Mouse (Mus musculus) midbrain, embryonic 11.5 days (tissue): Measurements from ENCODE around the gene Nxf1. TPM values are rescaled to one million over a fixed set of nuclear protein-coding genes. Genes with fewer than 3 reads are reported as not detected.
"Not testable (repeated sequence)": the region's sequence is repeated elsewhere in the genome, so short reads cannot be mapped to it uniquely, and the experiment has no call there.

ENCODE experiments used
- ATAC-seq: fragments of 200-750 bp; cut with Nextera tagmentation; 2 replicates; pipeline ENCODE4 v1.8.0; 2017; ENCODE audit warnings: moderate TSS enrichment, moderate library complexity; ENCODE audit not compliant: low FRiP score
- DNase-seq: peaks from one replicate; pipeline ENCODE4 v3.0.0; 2015; ENCODE audit warnings: low spot score; ENCODE audit errors: missing footprints
- H3K27ac ChIP-seq: fragments of 300-500 bp; sonication (generic); 2 replicates; pipeline ENCODE4 v1.5.1; 2014; ENCODE audit warnings: low read depth, low read length
- H3K27me3 ChIP-seq: fragments of 300-500 bp; sonication (generic); 2 replicates; pipeline ENCODE4 v1.6.1; 2014; ENCODE audit warnings: mild to moderate bottlenecking, low read length, moderate library complexity, mixed read lengths; ENCODE audit not compliant: control insufficient read depth, insufficient read depth
- H3K36me3 ChIP-seq: fragments of 300-500 bp; sonication (generic); 2 replicates; pipeline ENCODE4 v1.6.1; 2014; ENCODE audit warnings: mild to moderate bottlenecking, low read length, moderate library complexity, mixed read lengths; ENCODE audit not compliant: control insufficient read depth, insufficient read depth
- H3K4me1 ChIP-seq: fragments of 300-500 bp; sonication (generic); 2 replicates; pipeline ENCODE4 v1.6.1; 2014; ENCODE audit warnings: low read length; ENCODE audit not compliant: control insufficient read depth, insufficient read depth
- H3K4me2 ChIP-seq: fragments of 300-500 bp; sonication (generic); 2 replicates; pipeline ENCODE4 v1.6.1; 2014; ENCODE audit warnings: mild to moderate bottlenecking, moderate library complexity
- H3K4me3 ChIP-seq: fragments of 300-500 bp; sonication (generic); 2 replicates; pipeline ENCODE4 v1.5.1; 2014; ENCODE audit warnings: low read depth, low read length
- H3K9ac ChIP-seq: fragments of 300-500 bp; sonication (generic); 2 replicates; pipeline ENCODE4 v1.6.1; 2014; ENCODE audit warnings: low read length
- H3K9me3 ChIP-seq: fragments of 300-500 bp; sonication (generic); 2 replicates; pipeline ENCODE4 v1.6.1; 2016; ENCODE audit warnings: low read length; ENCODE audit not compliant: control insufficient read depth
- WGBS: fragments of 180-500 bp; shearing (Covaris S2); extraction: QIAGEN DNeasy Blood & Tissue Kit; methylation state at CpG from one replicate; pipeline ENCODE4 v1.1.7; 2014; 5-methylcytosine and 5-hydroxymethylcytosine counted together
- polyA plus RNA-seq: library from polyadenylated mRNA; unstranded; fragments of >200 nt; fragmentation: Nextera tagmentation; extraction: Ambion mirVana; gene quantifications from 2 replicates; pipeline ENCODE4 v1.2.1, GENCODE M21; 2014

Nxf1 gene
- polyA plus RNA-seq, 1 experiment from 2014 or later, result 209 TPM

DNA sequence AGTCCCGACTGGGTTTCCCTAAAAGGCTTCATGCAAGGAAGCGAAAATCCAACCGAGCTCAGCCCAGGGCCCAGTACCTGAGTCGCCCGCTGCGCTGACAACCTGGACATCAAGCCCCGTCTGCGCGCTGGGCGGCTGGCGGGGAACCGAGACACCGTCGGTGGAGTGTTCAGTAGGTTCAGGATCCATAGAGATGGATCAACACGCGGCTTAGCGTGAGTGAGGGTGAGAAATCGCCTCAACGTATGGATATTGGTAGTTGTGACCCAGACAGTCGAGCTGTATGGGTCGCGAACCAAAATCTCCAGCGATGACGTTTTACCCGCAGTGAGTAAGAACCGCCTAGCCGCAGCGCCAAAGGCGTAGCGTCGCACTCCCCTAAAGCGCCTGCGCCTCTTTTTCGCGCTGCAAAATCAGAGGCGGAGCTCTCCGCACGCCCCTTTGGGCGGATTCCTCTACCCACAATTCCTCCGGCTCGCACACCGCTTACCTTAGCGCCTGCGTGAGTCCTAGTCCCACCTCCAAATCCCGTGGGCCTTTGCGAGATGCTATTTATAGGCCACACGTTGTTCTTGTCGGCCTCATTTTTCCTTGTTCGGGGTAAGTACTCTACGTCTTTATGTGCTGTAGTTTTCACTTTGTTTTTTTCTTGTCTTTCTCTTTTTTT, 33.8 kb upstream of the Nxf1 start, which contains the start of gene Slc3a2:
TSS of gene Slc3a2 (minus strand) at position 463 of the 667 bp plus-strand sequence.
- H3K27me3 ChIP-seq, result no peaks in the 10 kb centered on the region
- H3K36me3 ChIP-seq, result peaks cover 8% of the 10 kb centered on the region
- WGBS, result under 1% methylated on average over 50 of the region's 50 CpGs
- peaks cover 14% of the 10 kb centered on the region for H3K4me1 ChIP-seq
- ATAC-seq (peak; percentile 95), DNase-seq (peak; percentile 99)
- H3K4me3 ChIP-seq, result peak within 1 kb of the TSS; percentile 90
- peak within 1 kb of the TSS; percentile 99 for H3K9ac ChIP-seq
- H3K9me3 ChIP-seq, result no peaks in the 10 kb centered on the region
- peak within 1 kb of the TSS; percentile 67 for H3K4me2 ChIP-seq
- H3K27ac ChIP-seq, result peak within 1 kb of the TSS; percentile 82

DNA sequence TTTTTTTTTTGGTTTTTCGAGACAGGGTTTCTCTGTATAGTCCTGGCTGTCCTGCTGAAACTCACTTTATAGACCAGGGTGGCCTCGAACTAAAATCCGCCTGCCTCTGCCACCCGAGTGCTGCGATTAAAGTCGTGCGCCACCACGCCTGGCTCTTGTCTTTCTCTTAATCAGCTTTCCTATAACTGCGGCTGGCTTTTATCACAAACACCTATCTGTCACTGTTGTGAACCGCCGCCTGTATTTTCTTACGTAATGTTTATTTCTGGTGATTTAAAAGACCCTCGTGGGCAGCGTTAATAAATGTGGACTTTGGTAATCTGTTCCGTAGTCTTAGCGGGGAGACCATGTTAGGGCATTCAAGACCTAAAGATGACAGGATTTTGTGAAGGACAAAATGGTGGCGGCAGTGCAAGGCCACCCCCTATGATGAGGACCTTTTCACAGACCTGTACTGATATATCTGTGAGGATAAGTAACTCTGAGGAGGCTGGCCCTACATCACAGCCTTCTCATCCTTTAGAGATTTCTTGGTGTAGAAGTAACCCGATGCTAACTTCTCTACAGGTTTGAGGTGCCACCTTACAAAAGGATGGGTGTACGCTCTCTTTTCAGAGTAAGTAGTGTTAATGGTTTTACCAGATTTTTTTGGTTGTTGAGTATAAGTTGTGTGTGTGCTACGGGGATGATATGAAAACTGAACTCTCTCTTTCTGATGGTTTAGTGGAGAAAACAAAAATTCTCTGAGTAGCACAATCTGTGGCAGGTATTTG, 33.1 kb upstream of the Nxf1 start:
- ATAC-seq, result no peak
- peaks cover 14% of the 10 kb centered on the region for H3K4me1 ChIP-seq
- peak overlapping the region; percentile 82 for H3K27ac ChIP-seq
- WGBS, result under 1% methylated on average over 20 of the region's 20 CpGs
- H3K4me3 ChIP-seq, result peak overlapping the region; percentile 90
- H3K36me3 ChIP-seq, result peaks cover 8% of the 10 kb centered on the region
- peak; percentile 91 for DNase-seq
- H3K4me2 ChIP-seq, result peak overlapping the region; percentile 67
- no peaks in the 10 kb centered on the region for H3K9me3 ChIP-seq
- H3K9ac ChIP-seq, result peak overlapping the region; percentile 99
- no peaks in the 10 kb centered on the region for H3K27me3 ChIP-seq

DNA sequence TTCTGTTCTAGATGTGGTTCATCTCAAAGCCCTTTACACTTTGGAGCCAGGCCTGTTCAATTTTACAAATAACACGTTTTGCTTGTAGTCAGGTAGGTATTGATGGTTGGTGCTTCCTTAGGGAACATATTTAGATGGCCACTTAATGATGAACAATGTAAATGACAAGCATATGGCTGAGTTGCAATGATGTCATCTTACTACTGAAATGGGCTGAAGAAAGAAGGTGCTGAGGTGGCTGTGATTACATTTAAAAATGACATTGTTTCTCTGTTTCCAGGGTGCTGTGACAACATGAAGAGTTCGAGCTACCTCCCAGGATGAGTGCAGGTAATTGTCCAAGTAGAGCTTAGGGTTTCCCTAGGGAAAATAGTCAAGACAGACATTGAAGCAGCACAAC, 32.5 kb upstream of the Nxf1 start:
- ATAC-seq (no peak), DNase-seq (no peak)
- Histone ChIP-seq H3K9me3 (no peaks in the 10 kb centered on the region), H3K27ac (peak overlapping the region; percentile 82), H3K4me2 (peak overlapping the region; percentile 67), H3K4me3 (peak overlapping the region; percentile 90), H3K27me3 (no peaks in the 10 kb centered on the region), H3K4me1 (peaks cover 14% of the 10 kb centered on the region), H3K9ac (peak overlapping the region; percentile 99), H3K36me3 (peaks cover 8% of the 10 kb centered on the region)
- 5% methylated on average over 2 of the region's 2 CpGs for WGBS

DNA sequence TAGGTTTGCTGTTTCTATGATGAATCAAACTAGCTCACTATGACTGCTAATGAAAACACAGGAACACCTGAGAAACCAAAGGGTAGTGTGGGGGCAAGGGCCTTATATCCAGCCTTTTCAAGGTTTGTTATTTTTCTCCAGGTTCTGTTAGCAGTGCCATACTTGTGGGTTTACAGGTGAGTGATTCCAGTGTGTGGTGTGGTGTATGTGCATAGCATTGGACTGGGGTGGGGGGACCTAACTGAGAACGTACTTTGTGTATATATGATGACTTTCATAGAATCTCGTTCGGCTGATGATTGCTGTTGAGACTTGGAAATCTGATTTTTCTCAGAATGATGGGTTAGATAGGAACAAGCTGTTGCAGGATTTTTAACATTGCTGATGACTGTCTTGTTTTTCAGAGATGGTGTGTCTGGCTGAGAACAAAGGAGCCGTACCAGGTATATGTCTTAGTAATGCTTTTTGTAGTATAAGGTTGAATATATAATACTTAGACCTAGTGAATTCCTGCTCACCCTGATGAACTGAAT, 31.7 kb upstream of the Nxf1 start:
- Histone ChIP-seq H3K36me3 (peaks cover 8% of the 10 kb centered on the region), H3K9me3 (no peaks in the 10 kb centered on the region), H3K27me3 (no peaks in the 10 kb centered on the region), H3K9ac (peak overlapping the region; percentile 99; the same call in 1 of the 2 replicates), H3K4me3 (peak overlapping the region; percentile 90), H3K4me1 (peaks cover 14% of the 10 kb centered on the region), H3K27ac (no peak overlapping the region), H3K4me2 (peak overlapping the region; percentile 67)
- 55% methylated on average over 4 of the region's 4 CpGs for WGBS
- DNase-seq, result peak; percentile 80
- ATAC-seq, result no peak

DNA sequence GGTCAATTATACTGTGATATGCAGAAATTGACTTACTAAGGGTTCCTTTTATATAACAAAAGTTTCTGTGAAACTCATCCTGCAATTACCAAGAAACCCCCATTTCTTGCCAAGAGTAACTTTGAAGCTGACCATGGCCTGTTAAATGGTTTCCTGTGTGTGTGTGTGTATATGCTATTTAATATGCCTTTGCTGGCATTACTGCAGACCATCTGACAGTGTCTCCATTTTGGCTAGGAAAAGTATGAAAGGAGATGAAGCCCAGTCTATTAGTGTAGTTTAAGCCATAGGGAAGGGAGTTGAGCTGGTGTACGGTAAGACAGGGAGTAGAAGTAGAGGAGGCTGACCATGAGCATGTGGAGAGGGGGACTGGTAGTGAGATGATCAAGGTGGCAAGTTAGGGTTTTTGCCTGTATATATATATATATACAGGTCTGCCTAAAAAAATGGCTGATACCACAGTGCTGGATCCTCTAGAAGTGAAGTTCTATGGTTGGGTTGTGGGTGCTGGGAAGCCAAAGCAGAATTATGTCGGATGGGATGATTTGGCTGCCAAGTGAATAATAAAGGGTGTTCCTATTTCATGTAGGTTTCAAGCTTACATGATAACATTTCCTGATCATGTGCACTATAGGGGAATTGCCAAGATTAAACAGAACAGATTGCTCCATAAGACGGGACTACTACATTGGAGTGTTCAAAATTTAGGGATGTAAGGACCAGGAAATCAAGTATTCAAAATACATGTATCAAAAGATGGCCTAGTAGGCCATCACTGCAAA, 30.1 kb upstream of the Nxf1 start:
- Histone ChIP-seq H3K4me1 (peaks cover 14% of the 10 kb centered on the region), H3K4me3 (no peak overlapping the region), H3K9me3 (no peaks in the 10 kb centered on the region), H3K27ac (no peak overlapping the region), H3K36me3 (peaks cover 8% of the 10 kb centered on the region), H3K27me3 (no peaks in the 10 kb centered on the region), H3K9ac (no peak overlapping the region), H3K4me2 (no peak overlapping the region)
- WGBS, result 32% methylated on average over 3 of the region's 3 CpGs
- DNase-seq, result peak; percentile 83
- ATAC-seq, result no peak

DNA sequence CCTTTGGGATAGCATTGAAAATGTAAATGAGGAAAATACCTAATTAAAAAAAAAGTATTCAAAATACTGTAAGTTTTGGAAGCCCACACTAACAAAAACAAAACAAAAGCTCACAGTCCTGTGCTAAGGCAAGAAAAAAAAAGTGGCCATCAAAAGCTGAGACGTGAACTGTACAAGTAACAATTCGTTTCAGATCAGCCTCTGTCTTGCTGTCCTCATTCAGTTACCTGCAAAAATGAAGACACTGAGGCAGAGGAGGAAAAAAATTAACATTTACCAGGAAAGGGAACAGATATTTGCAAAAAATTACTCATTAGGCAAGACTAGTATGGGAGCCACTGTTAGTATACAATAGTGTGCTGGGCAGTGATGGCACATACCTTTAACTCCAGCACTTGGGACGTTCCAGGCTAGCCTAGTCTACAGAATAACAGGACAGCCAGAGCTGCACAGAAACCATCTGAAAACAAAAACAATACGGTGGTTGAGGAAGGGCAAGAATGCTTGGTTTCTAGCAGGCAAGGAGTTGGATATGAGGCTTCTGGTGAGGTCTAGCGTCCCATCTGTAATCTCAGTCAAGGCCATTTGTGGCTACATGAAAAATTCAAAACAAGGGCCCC, 29.3 kb upstream of the Nxf1 start:
- no peak overlapping the region for H3K4me3 ChIP-seq
- peak; percentile 88 for DNase-seq
- no peak overlapping the region for H3K27ac ChIP-seq
- H3K9me3 ChIP-seq, result no peaks in the 10 kb centered on the region
- 26% methylated on average over 5 of the region's 5 CpGs for WGBS
- peaks cover 7% of the 10 kb centered on the region; the same call in 1 of the 2 replicates for H3K4me1 ChIP-seq
- no peaks in the 10 kb centered on the region for H3K27me3 ChIP-seq
- peaks cover 8% of the 10 kb centered on the region for H3K36me3 ChIP-seq
- H3K4me2 ChIP-seq, result no peak overlapping the region
- no peak for ATAC-seq
- H3K9ac ChIP-seq, result no peak overlapping the region

DNA sequence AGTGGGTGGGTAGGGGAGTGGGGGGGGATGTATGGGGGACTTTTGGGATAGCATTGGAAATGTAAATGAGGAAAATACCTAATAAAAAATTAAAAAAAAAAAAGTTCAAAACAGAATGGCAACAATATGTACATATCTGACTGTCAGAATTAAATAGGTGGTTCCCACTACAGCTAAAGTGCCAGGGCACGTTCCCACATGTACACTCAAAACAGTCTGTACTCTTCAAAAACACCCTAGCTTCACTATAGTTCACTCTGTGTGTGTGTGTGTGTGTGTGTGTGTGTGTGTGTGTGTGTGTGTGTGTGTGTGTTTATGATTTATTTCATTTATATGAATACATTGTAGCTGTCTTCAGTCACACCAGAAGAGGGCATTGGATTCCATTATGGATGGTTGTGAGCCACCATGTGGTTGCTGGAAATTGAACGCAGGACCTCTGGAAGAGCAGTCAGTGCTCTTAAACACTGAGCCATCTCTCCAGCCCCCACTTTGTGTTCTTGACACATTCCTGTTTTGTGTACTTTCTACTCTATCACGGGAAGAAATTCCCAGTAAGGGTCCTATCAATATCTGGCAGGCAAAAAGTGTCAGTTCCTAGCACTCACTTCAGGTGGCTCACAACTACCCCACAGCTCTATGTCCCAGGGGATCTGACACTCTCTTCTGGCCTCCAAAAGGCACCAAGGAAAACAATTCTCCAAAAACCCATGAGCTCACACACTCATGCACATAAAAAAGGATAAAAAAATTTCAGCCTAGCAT, 28.4 kb upstream of the Nxf1 start:
- not testable (repeated sequence) for H3K27ac ChIP-seq, H3K27me3 ChIP-seq, H3K9ac ChIP-seq, H3K4me3 ChIP-seq, ATAC-seq, H3K4me1 ChIP-seq, H3K9me3 ChIP-seq, H3K4me2 ChIP-seq, H3K36me3 ChIP-seq
- DNase-seq, result peak; percentile 77
- 51% methylated on average over 3 of the region's 3 CpGs for WGBS

DNA sequence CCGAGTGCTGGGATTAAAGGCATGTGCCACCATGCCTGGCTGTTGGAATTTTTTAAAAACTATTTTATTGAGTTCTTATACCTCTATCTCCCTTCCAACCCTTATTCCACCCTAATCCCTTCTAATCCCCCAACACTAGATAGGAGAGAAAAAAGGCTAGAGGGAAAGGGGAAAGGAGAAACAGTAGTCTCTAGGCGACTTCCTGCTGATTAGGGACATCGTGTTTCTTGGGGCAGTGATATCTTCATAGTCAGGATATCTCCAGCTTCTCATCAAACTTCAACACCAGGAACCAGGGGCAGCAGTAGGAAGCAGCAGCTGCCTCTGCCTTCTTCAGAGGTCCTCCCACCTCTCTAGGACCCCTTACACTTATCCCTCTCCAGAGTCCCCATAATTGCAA, 22.5 kb upstream of the Nxf1 start:
- H3K4me3 ChIP-seq, result no peak overlapping the region
- 73% methylated on average over 3 of the region's 3 CpGs for WGBS
- H3K9ac ChIP-seq, result no peak overlapping the region
- no peaks in the 10 kb centered on the region for H3K27me3 ChIP-seq
- peaks cover 6% of the 10 kb centered on the region; the same call in 1 of the 2 replicates for H3K36me3 ChIP-seq
- H3K27ac ChIP-seq, result no peak overlapping the region
- H3K9me3 ChIP-seq, result no peaks in the 10 kb centered on the region
- no peak overlapping the region for H3K4me2 ChIP-seq
- no peak for ATAC-seq
- H3K4me1 ChIP-seq, result peaks cover 6% of the 10 kb centered on the region
- DNase-seq, result peak; percentile 26
